Mouse (Mus musculus): ENCODE measurements around the gene AC170998.1.

DNA sequence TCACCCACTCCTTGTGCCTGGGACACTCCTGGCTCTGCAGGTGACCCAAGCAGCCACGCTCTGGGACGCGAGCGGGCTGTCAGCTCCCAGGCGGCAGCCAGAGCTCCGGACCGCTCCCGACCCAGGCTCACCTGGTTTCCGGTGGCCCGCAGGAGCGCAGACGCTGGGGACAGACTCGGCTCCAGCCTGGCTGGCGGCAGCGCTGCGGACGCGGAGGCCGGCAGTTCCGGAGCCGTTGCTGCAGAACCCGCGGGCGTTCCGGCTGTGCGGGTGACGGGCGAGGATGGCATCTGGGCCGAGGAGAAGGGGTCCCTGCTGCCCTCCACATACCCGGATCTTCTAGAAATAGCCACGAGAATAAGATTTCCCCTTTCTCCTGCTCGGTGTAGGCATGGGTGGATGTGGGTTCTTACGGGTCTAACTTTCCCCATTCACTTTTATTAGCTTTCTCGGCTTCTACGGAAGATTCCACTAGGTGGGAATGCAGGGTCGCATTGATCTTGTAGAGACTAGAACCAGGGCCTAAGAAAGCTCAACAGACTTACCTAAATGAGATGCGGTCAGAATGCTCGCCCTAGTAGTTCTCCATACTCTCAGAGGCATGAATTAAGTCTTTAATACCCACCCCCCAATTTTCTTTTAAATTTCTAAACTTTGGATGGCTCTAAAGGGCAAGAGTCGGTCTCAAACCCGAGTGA lies 36.1 kb upstream of the AC170998.1 start, which contains the start of gene Slc26a8:
- TF ChIP-seq POLR2A (IDR thresholded peaks at IDR 0.05; ENCODE audit: control insufficient read depth, extremely low read depth, insufficient read depth, low read length, poor library complexity) (no peak), CTCF (IDR thresholded peaks at IDR 0.05; ENCODE audit: borderline replicate concordance, control insufficient read depth, extremely low read depth, insufficient read depth, low read length, poor library complexity) (no peak)
